Mouse (Mus musculus) cerebellum, adult 2 months (tissue): ENCODE measurements around the gene Rbms1.

Experiments
- CTCF ChIP-seq: fragments of 200-500 bp; IDR thresholded peaks from 2 replicates; pipeline ENCODE4 v1.5.1; 2011; ENCODE audit warnings: low read depth, mild to moderate bottlenecking, control low read depth, low read length, moderate library complexity, borderline replicate concordance; ENCODE audit not compliant: insufficient read depth
- POLR2A ChIP-seq: fragments of 200-500 bp; IDR thresholded peaks from 2 replicates; pipeline ENCODE4 v1.6.1; 2011; ENCODE audit warnings: low read length, control low read depth, borderline replicate concordance; ENCODE audit not compliant: insufficient read depth

- TF ChIP-seq CTCF (no peak), POLR2A (no peak)
These were observed 163.2 kb downstream of the Rbms1 start for GRCm38 (mm10) chr2:60799816-60800215.
